Mouse (Mus musculus): ENCODE measurements at regions not wholly inside any gene's neighbourhood (a gene's known extent, or its start where the extent isn't known, plus 50 kb on each side); places are given as distances from the start of the nearest gene placed in this dataset.

DNA sequence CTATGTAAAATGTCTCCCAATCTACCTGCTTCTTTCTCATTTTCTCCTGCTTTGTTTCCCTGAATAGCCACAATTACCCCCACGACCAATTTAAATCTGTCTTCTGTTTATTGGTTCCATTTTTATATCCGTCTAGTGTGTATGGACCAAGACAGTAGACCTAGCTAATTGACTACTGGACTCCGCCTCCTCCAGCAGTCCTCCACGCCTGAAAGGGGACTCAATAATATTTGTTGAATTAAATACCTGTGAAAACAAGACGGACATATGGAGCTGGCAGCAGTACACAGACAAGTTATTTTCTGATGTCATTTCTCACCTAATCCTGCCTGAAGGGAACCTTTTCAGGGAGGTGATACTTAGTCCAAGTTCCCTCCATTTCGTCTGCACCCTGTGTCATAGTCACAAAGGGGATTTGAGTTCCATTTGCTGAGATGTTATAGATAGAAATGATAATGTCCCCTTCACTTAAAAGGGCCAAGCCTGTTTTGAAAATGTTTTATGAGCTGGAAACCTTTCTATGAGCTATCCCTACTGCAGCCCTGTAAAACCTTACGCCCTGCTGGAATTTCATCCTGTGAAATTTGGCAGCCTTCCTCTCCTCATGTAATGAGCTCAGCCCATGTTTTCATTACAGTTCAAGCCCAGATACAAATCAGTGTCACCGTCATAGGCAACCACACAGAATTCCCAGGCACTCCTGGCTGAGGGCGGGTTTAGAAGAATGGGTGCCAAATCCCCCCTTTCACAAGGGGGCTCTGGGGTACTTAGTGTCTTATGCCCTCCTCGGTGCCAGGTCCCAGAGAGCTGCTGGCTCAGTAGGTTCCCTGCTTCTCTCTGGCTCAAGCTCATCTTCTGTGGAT, 391.1 kb upstream of the Id4 start:
- no peaks in the 10 kb centered on the region for H3K9me3 ChIP-seq (ENCODE audit: control insufficient read depth, low read length)
- H3K4me3 ChIP-seq (ENCODE audit: low read depth, low read length), result no peak overlapping the region
- no peak overlapping the region for H3K9ac ChIP-seq (ENCODE audit: low read length)
- H3K27ac ChIP-seq (replicated peaks), result 0 out of 2 replicates have a peak overlapping the region, but pooled peaks have one; percentile 18
- ATAC-seq (ENCODE audit: low FRiP score, low TSS enrichment) (0 out of 2 replicates have a peak, but pooled peaks have one; percentile 32), DNase-seq (ENCODE audit: low spot score) (no peak)
- H3K27me3 ChIP-seq (ENCODE audit: control insufficient read depth, insufficient read depth, low read length), result no peaks in the 10 kb centered on the region
- no peak for TF ChIP-seq EP300 (optimal IDR thresholded peaks at IDR 0.05)
- no peak for TF ChIP-seq CTCF (IDR thresholded peaks at IDR 0.05; ENCODE audit: low read depth)
- H3K36me3 ChIP-seq (ENCODE audit: control insufficient read depth, insufficient read depth, low read length), result no peaks in the 10 kb centered on the region
- H3K4me2 ChIP-seq (replicated peaks; ENCODE audit: low read depth), result no peak overlapping the region
- WGBS, result 43% methylated on average over 10 of the region's 10 CpGs
- no peaks in the 10 kb centered on the region for H3K4me1 ChIP-seq (replicated peaks; ENCODE audit: control insufficient read depth, insufficient read depth)

DNA sequence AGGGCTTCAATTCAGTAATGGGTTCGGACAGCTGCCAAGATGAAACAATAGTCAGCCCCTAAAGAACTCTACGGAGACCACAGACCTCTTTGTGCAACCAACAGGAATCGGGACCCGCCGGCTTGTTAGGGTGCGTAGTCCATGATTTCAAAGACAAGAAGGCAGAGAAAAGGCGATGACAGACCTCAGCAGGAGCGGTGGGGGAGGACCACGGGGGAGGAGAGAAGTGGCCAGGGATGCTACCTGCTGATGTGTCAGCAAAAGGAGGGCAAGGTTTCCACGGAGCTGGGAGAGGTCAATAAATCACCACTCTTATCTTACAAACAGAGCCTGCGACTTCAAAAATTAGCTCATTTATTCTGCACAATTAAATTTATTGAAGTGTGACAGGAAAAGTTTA, 388.4 kb upstream of the Id4 start:
- H3K4me1 ChIP-seq (replicated peaks; ENCODE audit: control insufficient read depth, insufficient read depth), result no peaks in the 10 kb centered on the region
- 65% methylated on average over 11 of the region's 11 CpGs for WGBS
- no peak overlapping the region for H3K27ac ChIP-seq (replicated peaks)
- H3K4me3 ChIP-seq (ENCODE audit: low read depth, low read length), result no peak overlapping the region
- H3K9me3 ChIP-seq (ENCODE audit: control insufficient read depth, low read length), result no peaks in the 10 kb centered on the region
- H3K4me2 ChIP-seq (replicated peaks; ENCODE audit: low read depth), result no peak overlapping the region
- DNase-seq (ENCODE audit: low spot score) (no peak), ATAC-seq (ENCODE audit: low FRiP score, low TSS enrichment) (no peak)
- TF ChIP-seq EP300 (optimal IDR thresholded peaks at IDR 0.05) (no peak), CTCF (IDR thresholded peaks at IDR 0.05; ENCODE audit: low read depth) (no peak)
- H3K36me3 ChIP-seq (ENCODE audit: control insufficient read depth, insufficient read depth, low read length), result no peaks in the 10 kb centered on the region
- H3K27me3 ChIP-seq (ENCODE audit: control insufficient read depth, insufficient read depth, low read length), result no peaks in the 10 kb centered on the region
- H3K9ac ChIP-seq (ENCODE audit: low read length), result no peak overlapping the region

DNA sequence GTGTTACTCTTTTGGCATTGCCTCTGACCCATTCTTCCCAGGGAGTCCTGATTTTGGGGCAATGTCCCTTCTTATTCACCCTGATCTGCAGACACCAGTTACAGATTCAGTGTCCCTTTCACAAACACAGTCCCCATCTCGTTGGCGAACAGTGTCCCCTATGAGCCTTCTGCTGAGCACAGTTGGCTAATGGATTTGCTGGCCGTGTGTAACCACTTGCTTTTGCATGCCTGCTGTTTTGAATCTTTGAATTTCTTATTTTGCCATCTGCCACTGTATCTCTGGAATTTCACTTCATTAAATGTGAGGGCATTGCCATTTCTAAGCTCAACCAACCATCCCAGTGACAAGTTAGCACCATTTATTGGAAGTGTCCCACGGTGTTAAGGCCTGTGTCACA, 368.5 kb upstream of the Id4 start:
- no peaks in the 10 kb centered on the region for H3K36me3 ChIP-seq (ENCODE audit: control insufficient read depth, insufficient read depth, low read length)
- ATAC-seq (ENCODE audit: low FRiP score, low TSS enrichment) (no peak), DNase-seq (ENCODE audit: low spot score) (no peak)
- TF ChIP-seq CTCF (IDR thresholded peaks at IDR 0.05; ENCODE audit: low read depth), result no peak
- no peak overlapping the region for H3K4me2 ChIP-seq (replicated peaks; ENCODE audit: low read depth)
- H3K9ac ChIP-seq (ENCODE audit: low read length), result no peak overlapping the region
- no peak overlapping the region for H3K4me3 ChIP-seq (ENCODE audit: low read depth, low read length)
- no peaks in the 10 kb centered on the region for H3K9me3 ChIP-seq (ENCODE audit: control insufficient read depth, low read length)
- H3K27me3 ChIP-seq (ENCODE audit: control insufficient read depth, insufficient read depth, low read length), result no peaks in the 10 kb centered on the region
- 94% methylated on average over 4 of the region's 4 CpGs for WGBS
- no peak overlapping the region for H3K27ac ChIP-seq (replicated peaks)
- no peaks in the 10 kb centered on the region for H3K4me1 ChIP-seq (replicated peaks; ENCODE audit: control insufficient read depth, insufficient read depth)

DNA sequence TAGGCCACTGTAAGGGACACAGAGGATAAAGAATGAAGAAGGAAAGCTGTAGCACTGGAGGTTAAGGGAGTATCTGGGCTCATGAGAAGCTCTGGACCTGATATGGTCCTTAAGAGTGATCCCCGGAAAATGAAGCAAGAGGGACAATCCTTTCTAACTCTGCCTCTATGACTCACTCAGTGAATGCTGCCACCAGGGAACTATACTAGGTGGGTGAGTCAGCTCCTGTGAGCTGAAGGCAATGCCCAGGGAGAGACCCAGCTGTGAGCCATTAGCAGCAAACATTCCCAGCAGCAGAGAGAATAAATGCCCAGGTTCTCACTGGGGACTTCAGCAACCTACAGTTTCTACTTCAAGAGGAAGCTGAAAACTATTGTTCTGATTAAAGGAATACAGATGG, 366.7 kb upstream of the Id4 start:
- ATAC-seq (ENCODE audit: low FRiP score, low TSS enrichment) (peak; percentile 76), DNase-seq (ENCODE audit: low spot score) (peak; percentile 17)
- no peaks in the 10 kb centered on the region for H3K4me1 ChIP-seq (replicated peaks; ENCODE audit: control insufficient read depth, insufficient read depth)
- no peak overlapping the region for H3K4me3 ChIP-seq (ENCODE audit: low read depth, low read length)
- 52% methylated on average over 1 of the region's 1 CpGs for WGBS
- H3K27me3 ChIP-seq (ENCODE audit: control insufficient read depth, insufficient read depth, low read length), result no peaks in the 10 kb centered on the region
- H3K4me2 ChIP-seq (replicated peaks; ENCODE audit: low read depth), result no peak overlapping the region
- H3K27ac ChIP-seq (replicated peaks), result no peak overlapping the region
- no peak for TF ChIP-seq EP300 (optimal IDR thresholded peaks at IDR 0.05)
- TF ChIP-seq CTCF (IDR thresholded peaks at IDR 0.05; ENCODE audit: low read depth), result no peak
- H3K36me3 ChIP-seq (ENCODE audit: control insufficient read depth, insufficient read depth, low read length), result no peaks in the 10 kb centered on the region
- H3K9ac ChIP-seq (ENCODE audit: low read length), result no peak overlapping the region
- H3K9me3 ChIP-seq (ENCODE audit: control insufficient read depth, low read length), result no peaks in the 10 kb centered on the region

DNA sequence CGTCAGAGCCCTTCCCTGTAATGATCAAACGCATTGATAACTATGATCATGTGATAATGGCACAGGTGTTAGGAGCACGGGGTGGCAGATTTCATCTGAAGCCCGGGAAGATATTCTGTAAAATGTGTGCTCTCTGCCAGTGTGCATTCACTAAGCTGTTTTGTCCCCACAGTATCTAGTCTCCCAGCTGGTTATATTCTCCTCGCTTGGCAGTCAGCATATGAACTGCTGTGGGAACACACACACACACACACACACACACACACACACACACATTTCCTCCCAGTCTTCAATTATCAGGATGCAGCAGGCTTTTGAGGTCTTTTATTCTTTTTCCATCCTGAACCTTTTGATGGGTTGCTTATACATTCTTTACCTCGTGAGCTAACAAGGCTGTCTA, 365.8 kb upstream of the Id4 start:
- H3K27ac ChIP-seq (replicated peaks), result no peak overlapping the region
- no peaks in the 10 kb centered on the region for H3K27me3 ChIP-seq (ENCODE audit: control insufficient read depth, insufficient read depth, low read length)
- H3K36me3 ChIP-seq (ENCODE audit: control insufficient read depth, insufficient read depth, low read length), result no peaks in the 10 kb centered on the region
- no peaks in the 10 kb centered on the region for H3K9me3 ChIP-seq (ENCODE audit: control insufficient read depth, low read length)
- no peak overlapping the region for H3K9ac ChIP-seq (ENCODE audit: low read length)
- ATAC-seq (ENCODE audit: low FRiP score, low TSS enrichment) (no peak), DNase-seq (ENCODE audit: low spot score) (no peak)
- no peaks in the 10 kb centered on the region for H3K4me1 ChIP-seq (replicated peaks; ENCODE audit: control insufficient read depth, insufficient read depth)
- H3K4me3 ChIP-seq (ENCODE audit: low read depth, low read length), result no peak overlapping the region
- no peak for TF ChIP-seq CTCF (IDR thresholded peaks at IDR 0.05; ENCODE audit: low read depth)
- no peak for TF ChIP-seq EP300 (optimal IDR thresholded peaks at IDR 0.05)
- H3K4me2 ChIP-seq (replicated peaks; ENCODE audit: low read depth), result no peak overlapping the region
- 71% methylated on average over 6 of the region's 6 CpGs for whole genome bisulfite sequencing

DNA sequence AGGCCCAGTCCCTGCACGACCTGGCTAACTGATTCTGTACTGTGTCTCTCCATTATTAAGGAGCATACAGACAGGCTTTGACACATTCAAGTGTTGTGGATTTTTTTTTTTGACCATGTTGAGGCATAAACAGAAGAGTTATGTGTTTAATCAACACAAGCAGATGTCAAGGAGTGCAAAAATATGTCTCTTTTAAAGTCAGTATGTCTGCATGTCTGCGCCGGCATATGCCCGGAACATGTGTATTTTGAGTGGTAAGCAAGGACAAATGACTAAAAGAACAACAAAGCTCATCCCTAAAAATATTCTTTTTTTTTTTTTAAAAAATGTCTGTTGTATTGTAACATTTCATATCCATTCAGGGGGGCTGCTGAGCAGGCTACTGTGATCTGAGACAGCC, 364.4 kb upstream of the Id4 start:
- H3K9ac ChIP-seq (ENCODE audit: low read length), result no peak overlapping the region
- DNase-seq (ENCODE audit: low spot score), result no peak
- H3K9me3 ChIP-seq (ENCODE audit: control insufficient read depth, low read length), result no peaks in the 10 kb centered on the region
- no peak for ATAC-seq (ENCODE audit: low FRiP score, low TSS enrichment)
- no peak overlapping the region for H3K4me3 ChIP-seq (ENCODE audit: low read depth, low read length)
- WGBS, result 79% methylated on average over 4 of the region's 4 CpGs
- H3K4me1 ChIP-seq (replicated peaks; ENCODE audit: control insufficient read depth, insufficient read depth), result no peaks in the 10 kb centered on the region
- H3K36me3 ChIP-seq (ENCODE audit: control insufficient read depth, insufficient read depth, low read length), result no peaks in the 10 kb centered on the region
- no peaks in the 10 kb centered on the region for H3K27me3 ChIP-seq (ENCODE audit: control insufficient read depth, insufficient read depth, low read length)
- no peak overlapping the region for H3K4me2 ChIP-seq (replicated peaks; ENCODE audit: low read depth)
- TF ChIP-seq EP300 (optimal IDR thresholded peaks at IDR 0.05) (no peak), CTCF (IDR thresholded peaks at IDR 0.05; ENCODE audit: low read depth) (no peak)
- no peak overlapping the region for H3K27ac ChIP-seq (replicated peaks)
